Mouse (Mus musculus): ENCODE measurements around the gene Tmem185a.

DNA sequence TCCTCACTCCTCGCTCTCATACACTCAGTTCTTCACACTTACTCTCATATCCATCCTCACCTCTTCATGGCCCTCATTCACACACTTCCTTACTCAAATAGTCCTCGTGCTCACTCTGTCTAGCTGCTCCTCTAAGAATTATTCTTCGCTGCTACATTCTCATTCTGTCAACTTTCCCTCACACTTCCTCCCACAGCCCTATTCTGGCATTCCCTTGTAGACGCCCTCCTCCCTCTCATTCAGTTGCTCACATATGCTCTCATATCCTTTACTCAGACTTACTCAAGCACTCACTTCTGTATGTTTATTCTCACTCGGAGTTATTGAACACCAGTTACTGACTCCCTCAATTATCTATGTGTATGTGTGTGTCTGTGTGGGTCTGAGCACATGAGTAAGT lies 13.4 kb downstream of the Tmem185a start:
- no peak for TF ChIP-seq CTCF (IDR thresholded peaks at IDR 0.05)
- no peak for TF ChIP-seq EP300 (IDR thresholded peaks at IDR 0.05)
